Mouse (Mus musculus) limb, embryonic 12.5 days (tissue): Measurements from ENCODE around the gene Vrtn. TPM values are rescaled to one million over a fixed set of nuclear protein-coding genes. Genes with fewer than 3 reads are reported as not detected.

Source experiments
- ATAC-seq: fragments of 200-750 bp; cut with Nextera tagmentation; 2 replicates; pipeline ENCODE4 v1.8.0; 2017; ENCODE audit warnings: low read depth, moderate TSS enrichment; ENCODE audit not compliant: insufficient number of reproducible peaks, insufficient read depth, low FRiP score, low TSS enrichment
- H3K27ac ChIP-seq: fragments of 300-500 bp; sonication (generic); 2 replicates; pipeline ENCODE4 v1.5.1; 2016; ENCODE audit warnings: mild to moderate bottlenecking, moderate library complexity
- H3K27me3 ChIP-seq: fragments of 300-500 bp; sonication (generic); 2 replicates; pipeline ENCODE4 v1.6.1; 2016; ENCODE audit warnings: mild to moderate bottlenecking, moderate library complexity
- H3K36me3 ChIP-seq: fragments of 300-500 bp; sonication (generic); 2 replicates; pipeline ENCODE4 v1.6.1; 2016; ENCODE audit warnings: mild to moderate bottlenecking, moderate library complexity
- H3K4me1 ChIP-seq: fragments of 300-500 bp; sonication (generic); replicated peaks from 2 replicates; pipeline ENCODE4 v1.6.1; 2016
- H3K4me2 ChIP-seq: fragments of 300-500 bp; sonication (generic); 2 replicates; pipeline ENCODE4 v1.6.1; 2016; ENCODE audit warnings: mild to moderate bottlenecking, moderate library complexity
- H3K4me3 ChIP-seq: fragments of 300-500 bp; sonication (generic); replicated peaks from 2 replicates; pipeline ENCODE4 v1.5.1; 2016; ENCODE audit warnings: mild to moderate bottlenecking
- H3K9ac ChIP-seq: fragments of 300-500 bp; sonication (generic); replicated peaks from 2 replicates; pipeline ENCODE4 v1.6.1; 2016; ENCODE audit warnings: mild to moderate bottlenecking, moderate library complexity
- H3K9me3 ChIP-seq: fragments of 300-500 bp; sonication (generic); 2 replicates; pipeline ENCODE4 v1.6.1; 2016; ENCODE audit warnings: mild to moderate bottlenecking, moderate library complexity
- WGBS: fragments of 180-500 bp; shearing (Covaris S2); methylation state at CpG from one replicate; pipeline ENCODE4 v1.1.7; 2016; 5-methylcytosine and 5-hydroxymethylcytosine counted together
- polyA plus RNA-seq: library from polyadenylated mRNA; unstranded; fragments of >200 nt; fragmentation: Nextera tagmentation; extraction: Ambion mirVana; gene quantifications from 2 replicates; pipeline ENCODE4 v1.2.1, GENCODE M21; 2016

The Vrtn gene
- not detected in 2 replicates for polyA plus RNA-seq

GRCm38 (mm10) chr12:84640654-84641053 lies at the start of gene Vrtn:
TSS of gene Vrtn (plus strand) at chr12:84641019.
- no peaks in the 10 kb centered on the region for H3K36me3 ChIP-seq
- WGBS: 7% methylated on average over 9 of the region's 9 CpGs
- H3K9me3 ChIP-seq: peaks cover 4% of the 10 kb centered on the region; the same call in 1 of the 2 replicates
- H3K27ac ChIP-seq: no peak within 1 kb of the TSS
- peaks cover 18% of the 10 kb centered on the region for H3K4me1 ChIP-seq
- ATAC-seq: no peak
- no peak within 1 kb of the TSS; the same call in 1 of the 2 replicates for H3K4me3 ChIP-seq
- H3K27me3 ChIP-seq: peaks cover 60% of the 10 kb centered on the region
- no peak within 1 kb of the TSS for H3K9ac ChIP-seq
- 0 out of 2 replicates have a peak within 1 kb of the TSS, but pooled peaks have one; percentile 42 for H3K4me2 ChIP-seq

GRCm38 (mm10) chr12:84598324-84598723 lies 42.5 kb upstream of the Vrtn start:
- H3K27ac ChIP-seq: no peak overlapping the region
- H3K4me2 ChIP-seq: no peak overlapping the region
- peaks cover 23% of the 10 kb centered on the region for H3K27me3 ChIP-seq
- H3K4me1 ChIP-seq: no peaks in the 10 kb centered on the region
- peaks cover 14% of the 10 kb centered on the region for H3K36me3 ChIP-seq
- H3K9me3 ChIP-seq: no peaks in the 10 kb centered on the region
- WGBS: 22% methylated on average over 8 of the region's 8 CpGs
- no peak for ATAC-seq
- no peak overlapping the region for H3K9ac ChIP-seq
- H3K4me3 ChIP-seq: no peak overlapping the region

GRCm38 (mm10) chr12:84604001-84604400 lies 36.8 kb upstream of the Vrtn start:
- H3K27me3 ChIP-seq: peaks cover 6% of the 10 kb centered on the region; the same call in 1 of the 2 replicates
- ATAC-seq: no peak
- H3K4me3 ChIP-seq: no peak overlapping the region
- H3K9ac ChIP-seq: no peak overlapping the region
- H3K9me3 ChIP-seq: no peaks in the 10 kb centered on the region
- H3K4me1 ChIP-seq: no peaks in the 10 kb centered on the region
- no peak overlapping the region for H3K27ac ChIP-seq
- 84% methylated on average over 7 of the region's 7 CpGs for WGBS
- H3K4me2 ChIP-seq: no peak overlapping the region
- peaks cover 55% of the 10 kb centered on the region for H3K36me3 ChIP-seq

GRCm38 (mm10) chr12:84605860-84606259 lies 35.0 kb upstream of the Vrtn start:
- Histone ChIP-seq H3K4me1 (no peaks in the 10 kb centered on the region), H3K9me3 (no peaks in the 10 kb centered on the region), H3K27me3 (no peaks in the 10 kb centered on the region), H3K36me3 (peaks cover 59% of the 10 kb centered on the region), H3K9ac (no peak overlapping the region), H3K4me3 (no peak overlapping the region), H3K27ac (no peak overlapping the region), H3K4me2 (no peak overlapping the region)
- no peak for ATAC-seq
- 70% methylated on average over 7 of the region's 7 CpGs for WGBS

GRCm38 (mm10) chr12:84611718-84612117 lies 29.1 kb upstream of the Vrtn start:
- ATAC-seq: no peak
- Histone ChIP-seq H3K4me3 (no peak overlapping the region), H3K9me3 (no peaks in the 10 kb centered on the region), H3K36me3 (peaks cover 32% of the 10 kb centered on the region), H3K27me3 (no peaks in the 10 kb centered on the region), H3K27ac (no peak overlapping the region), H3K4me2 (no peak overlapping the region), H3K4me1 (0 out of 2 replicates have a peak, but pooled peaks cover 3% of the 10 kb centered on the region), H3K9ac (no peak overlapping the region)
- 89% methylated on average over 10 of the region's 10 CpGs for WGBS

GRCm38 (mm10) chr12:84612518-84612917 lies 28.3 kb upstream of the Vrtn start:
- ATAC-seq: no peak
- Histone ChIP-seq H3K9ac (no peak overlapping the region), H3K9me3 (no peaks in the 10 kb centered on the region), H3K4me1 (0 out of 2 replicates have a peak, but pooled peaks cover 3% of the 10 kb centered on the region), H3K27me3 (no peaks in the 10 kb centered on the region), H3K4me3 (no peak overlapping the region), H3K36me3 (peaks cover 27% of the 10 kb centered on the region), H3K27ac (no peak overlapping the region), H3K4me2 (no peak overlapping the region)
- 71% methylated on average over 8 of the region's 8 CpGs for WGBS

- WGBS: 84% methylated on average over 11 of the region's 11 CpGs
Measured at GRCm38 (mm10) chr12:84614001-84614400, 26.8 kb upstream of the Vrtn start.

GRCm38 (mm10) chr12:84614524-84614923 lies 26.3 kb upstream of the Vrtn start:
- WGBS: 62% methylated on average over 7 of the region's 7 CpGs
- no peak overlapping the region for H3K4me3 ChIP-seq
- no peaks in the 10 kb centered on the region for H3K9me3 ChIP-seq
- 0 out of 2 replicates have a peak, but pooled peaks cover 3% of the 10 kb centered on the region for H3K4me1 ChIP-seq
- H3K9ac ChIP-seq: no peak overlapping the region
- no peaks in the 10 kb centered on the region for H3K27me3 ChIP-seq
- no peak for ATAC-seq
- no peak overlapping the region for H3K27ac ChIP-seq
- H3K4me2 ChIP-seq: no peak overlapping the region
- H3K36me3 ChIP-seq: peaks cover 14% of the 10 kb centered on the region; the same call in 1 of the 2 replicates

More at GRCm38 (mm10) chr12:84614001-84614400, 26.8 kb upstream of the Vrtn start:
- Histone ChIP-seq H3K4me3 (no peak overlapping the region), H3K4me2 (no peak overlapping the region), H3K27me3 (no peaks in the 10 kb centered on the region), H3K36me3 (peaks cover 18% of the 10 kb centered on the region; the same call in 1 of the 2 replicates), H3K4me1 (0 out of 2 replicates have a peak, but pooled peaks cover 3% of the 10 kb centered on the region), H3K9me3 (no peaks in the 10 kb centered on the region), H3K27ac (no peak overlapping the region), H3K9ac (no peak overlapping the region)
- no peak for ATAC-seq

- Histone ChIP-seq H3K4me2 (peak within 1 kb of the TSS; percentile 62), H3K9me3 (no peaks in the 10 kb centered on the region), H3K4me1 (0 out of 2 replicates have a peak, but pooled peaks cover 3% of the 10 kb centered on the region), H3K9ac (peak within 1 kb of the TSS; percentile 82), H3K36me3 (peaks cover 8% of the 10 kb centered on the region; the same call in 1 of the 2 replicates), H3K27me3 (no peaks in the 10 kb centered on the region), H3K27ac (0 out of 2 replicates have a peak within 1 kb of the TSS, but pooled peaks have one; percentile 37), H3K4me3 (peak within 1 kb of the TSS; percentile 70)
- ATAC-seq: peak; percentile 97
- under 1% methylated on average over 34 of the region's 34 CpGs for WGBS
Measured at GRCm38 (mm10) chr12:84616977-84617630, 23.7 kb upstream of the Vrtn start, which contains the start of gene Abcd4. TSS of gene Abcd4 (minus strand) at chr12:84617413.

- Histone ChIP-seq H3K27ac (0 out of 2 replicates have a peak overlapping the region, but pooled peaks have one; percentile 37), H3K4me1 (0 out of 2 replicates have a peak, but pooled peaks cover 3% of the 10 kb centered on the region), H3K4me3 (peak overlapping the region; percentile 70), H3K9me3 (no peaks in the 10 kb centered on the region), H3K27me3 (no peaks in the 10 kb centered on the region), H3K9ac (peak overlapping the region; percentile 82), H3K4me2 (peak overlapping the region; percentile 62), H3K36me3 (peaks cover 3% of the 10 kb centered on the region; the same call in 1 of the 2 replicates)
- 9% methylated on average over 10 of the region's 10 CpGs for WGBS
- ATAC-seq: 0 out of 2 replicates have a peak, but pooled peaks have one; percentile 4
Measured at GRCm38 (mm10) chr12:84617663-84618062, 23.2 kb upstream of the Vrtn start.

GRCm38 (mm10) chr12:84620975-84621374 lies 19.8 kb upstream of the Vrtn start:
- Histone ChIP-seq H3K4me1 (0 out of 2 replicates have a peak, but pooled peaks cover 7% of the 10 kb centered on the region), H3K4me2 (no peak overlapping the region), H3K36me3 (no peaks in the 10 kb centered on the region), H3K27ac (no peak overlapping the region), H3K9ac (no peak overlapping the region), H3K4me3 (no peak overlapping the region), H3K27me3 (peaks cover 29% of the 10 kb centered on the region), H3K9me3 (no peaks in the 10 kb centered on the region)
- ATAC-seq: no peak
